ENCODE assay signal across 14 mouse cellular contexts in genomic region chr15:99417692-99418271, GRCm38 (mm10). TPM values are rescaled to one million over a fixed set of nuclear protein-coding genes. Genes with fewer than 3 reads are reported as not detected.
DNase-seq lines count a peak whose midpoint lies in the region; ATAC-seq lines count a peak whose summit lies in the region.
"Had no signal": no experiment of that assay in that cellular context is flagged by ENCODE, and none has a peak within 500 bp of the region (broad histone marks: within the 10 kb centered on the region; RNA-seq: fewer than 3 reads in every experiment).

No protein-coding gene starts in this region.

- no peaks in the 10 kb centered on the region for H3K27me3 ChIP-seq in heart, embryonic 15.5 days
- H3K27me3 ChIP-seq in midbrain, embryonic 11.5 days (ENCODE audit: control insufficient read depth, insufficient read depth, low read length) = no peaks in the 10 kb centered on the region
- no peaks in the 10 kb centered on the region for H3K27me3 ChIP-seq in midbrain, embryonic 16.5 days (ENCODE audit: control insufficient read depth, insufficient read depth, low read depth, low read length)
- H3K27me3 ChIP-seq in embryonic facial prominence, embryonic 10.5 days (replicated peaks; ENCODE audit: low read depth, poor library complexity, severe bottlenecking) = no peaks in the 10 kb centered on the region
- H3K27me3 ChIP-seq in stomach, embryonic 16.5 days (ENCODE audit: control insufficient read depth, insufficient read depth, low read length) = no peaks in the 10 kb centered on the region
- H3K27me3 ChIP-seq: neural tube, embryonic 13.5 days had no signal

- no peak overlapping the region for H3K4me3 ChIP-seq in heart, embryonic 15.5 days
- no peak overlapping the region for H3K4me3 ChIP-seq in midbrain, embryonic 11.5 days (ENCODE audit: low read depth, low read length)
- no peak overlapping the region for H3K4me3 ChIP-seq in midbrain, embryonic 16.5 days (ENCODE audit: low read depth, low read length)
- H3K4me3 ChIP-seq in embryonic facial prominence, embryonic 10.5 days = no peak overlapping the region
- H3K4me3 ChIP-seq in stomach, embryonic 16.5 days (replicated peaks; ENCODE audit: low read length) = no peak overlapping the region
- H3K4me3 ChIP-seq: neural tube, embryonic 13.5 days had no signal

- no peak overlapping the region for H3K4me2 ChIP-seq in heart, embryonic 15.5 days
- H3K4me2 ChIP-seq in midbrain, embryonic 11.5 days = no peak overlapping the region
- no peak overlapping the region for H3K4me2 ChIP-seq in midbrain, embryonic 16.5 days (ENCODE audit: low read length)
- H3K4me2 ChIP-seq in stomach, embryonic 16.5 days (ENCODE audit: low read depth, low read length) = no peak overlapping the region
- H3K4me2 ChIP-seq: neural tube, embryonic 13.5 days had no signal

- peaks cover 7% of the 10 kb centered on the region; the same call in 1 of the 2 replicates for H3K36me3 ChIP-seq in heart, embryonic 15.5 days
- H3K36me3 ChIP-seq in midbrain, embryonic 11.5 days (ENCODE audit: control insufficient read depth, insufficient read depth, low read length) = no peaks in the 10 kb centered on the region; the same call in 1 of the 2 replicates
- peaks cover 8% of the 10 kb centered on the region; the same call in 1 of the 2 replicates for H3K36me3 ChIP-seq in midbrain, embryonic 16.5 days (ENCODE audit: control insufficient read depth, insufficient read depth, low read length)
- peaks cover 16% of the 10 kb centered on the region for H3K36me3 ChIP-seq in embryonic facial prominence, embryonic 10.5 days (replicated peaks)
- no peaks in the 10 kb centered on the region for H3K36me3 ChIP-seq in stomach, embryonic 16.5 days (ENCODE audit: control insufficient read depth, insufficient read depth, low read length)

- peaks cover 32% of the 10 kb centered on the region for H3K4me1 ChIP-seq in heart, embryonic 15.5 days (replicated peaks)
- peaks cover 10% of the 10 kb centered on the region for H3K4me1 ChIP-seq in midbrain, embryonic 11.5 days (ENCODE audit: control insufficient read depth, insufficient read depth, low read length)
- peaks cover 7% of the 10 kb centered on the region for H3K4me1 ChIP-seq in midbrain, embryonic 16.5 days (ENCODE audit: control insufficient read depth, insufficient read depth, low read length)
- H3K4me1 ChIP-seq in embryonic facial prominence, embryonic 10.5 days = peaks cover 43% of the 10 kb centered on the region
- peaks cover 11% of the 10 kb centered on the region for H3K4me1 ChIP-seq in stomach, embryonic 16.5 days (ENCODE audit: control insufficient read depth, insufficient read depth, low read length)

- peak; percentile 15; the same call in 1 of the 2 replicates for ATAC-seq in heart, embryonic 15.5 days (replicated peaks; ENCODE audit: insufficient number of reproducible peaks, insufficient read depth, low FRiP score, low read depth)
- ATAC-seq in midbrain, embryonic 11.5 days (ENCODE audit: low FRiP score) = no peak
- ATAC-seq in midbrain, embryonic 16.5 days = no peak
- no peak for ATAC-seq in stomach, embryonic 16.5 days (ENCODE audit: insufficient read depth, low FRiP score)
- ATAC-seq: hindbrain, embryonic 16.5 days; liver, postnatal 0 days had no signal

- no peak for DNase-seq in heart, postnatal 14 days
- peak; percentile 37 for DNase-seq in midbrain, embryonic 11.5 days (ENCODE audit: low spot score, missing footprints)
- peak; percentile 32 for DNase-seq in embryonic facial prominence, embryonic 10.5 days (ENCODE audit: low spot score)
- DNase-seq in adrenal gland, postnatal 10 days = no peak
- no peak for DNase-seq in layer of hippocampus, adult 11-12 months (ENCODE audit: low spot score)
- DNase-seq: cerebellum, adult 11 months; gastrocnemius, postnatal 14 days; liver, postnatal 0 days; midbrain, embryonic 14.5 days had no signal

- H3K9me3 ChIP-seq in heart, embryonic 15.5 days (replicated peaks) = no peaks in the 10 kb centered on the region
- no peaks in the 10 kb centered on the region for H3K9me3 ChIP-seq in midbrain, embryonic 11.5 days (ENCODE audit: control insufficient read depth, low read length)
- H3K9me3 ChIP-seq in midbrain, embryonic 16.5 days (replicated peaks; ENCODE audit: control insufficient read depth, low read length, poor library complexity, severe bottlenecking) = no peaks in the 10 kb centered on the region
- H3K9me3 ChIP-seq in embryonic facial prominence, embryonic 10.5 days = no peaks in the 10 kb centered on the region
- H3K9me3 ChIP-seq in stomach, embryonic 16.5 days (replicated peaks; ENCODE audit: control insufficient read depth, low read length) = no peaks in the 10 kb centered on the region
- H3K9me3 ChIP-seq: neural tube, embryonic 13.5 days had no signal

- intact Hi-C loops in heart, postnatal 14 days (cut with DNase I) = loop anchor here (10.0 kb wide), 2 partner anchors 177 to 247 kb away; partner anchors contain the start of gene Aqp5

- WGBS in heart, embryonic 15.5 days = 17% methylated on average over 17 of the region's 17 CpGs
- 50% methylated on average over 17 of the region's 17 CpGs for WGBS in midbrain, embryonic 11.5 days
- 43% methylated on average over 17 of the region's 17 CpGs for WGBS in midbrain, embryonic 16.5 days
- 46% methylated on average over 17 of the region's 17 CpGs for WGBS in embryonic facial prominence, embryonic 10.5 days
- WGBS in stomach, embryonic 16.5 days = 24% methylated on average over 17 of the region's 17 CpGs

- H3K27ac ChIP-seq in heart, embryonic 15.5 days = peak overlapping the region; percentile 54
- no peak overlapping the region for H3K27ac ChIP-seq in midbrain, embryonic 11.5 days (ENCODE audit: low read depth, low read length)
- no peak overlapping the region for H3K27ac ChIP-seq in midbrain, embryonic 16.5 days (ENCODE audit: low read length)
- peak overlapping the region; percentile 54 for H3K27ac ChIP-seq in embryonic facial prominence, embryonic 10.5 days (replicated peaks)
- peak overlapping the region; percentile 13; the same call in 1 of the 2 replicates for H3K27ac ChIP-seq in stomach, embryonic 16.5 days (ENCODE audit: low read length)
- H3K27ac ChIP-seq: neural tube, embryonic 13.5 days had no signal

- no peak overlapping the region for H3K9ac ChIP-seq in heart, embryonic 15.5 days
- no peak overlapping the region for H3K9ac ChIP-seq in midbrain, embryonic 11.5 days (ENCODE audit: low read length)
- H3K9ac ChIP-seq in midbrain, embryonic 16.5 days (ENCODE audit: low read depth, low read length) = no peak overlapping the region
- no peak overlapping the region; the same call in 1 of the 2 replicates for H3K9ac ChIP-seq in stomach, embryonic 16.5 days (ENCODE audit: low read length)
- H3K9ac ChIP-seq: liver, postnatal 0 days had no signal

RNA-seq across cellular contexts. Expression of gene Tmbim6, which starts 25.1 kb away (rescaled TPM):
- 221 and 295 TPM in 2 replicates for polyA plus RNA-seq in heart, embryonic 15.5 days (2015; fragmentation: Nextera tagmentation; extraction: Ambion mirVana)
- total RNA-seq in heart, postnatal 14 days (2021) = 100 to 1,000 TPM; 216 to 219 TPM
- polyA plus RNA-seq in midbrain, embryonic 11.5 days (2014; fragmentation: Nextera tagmentation; extraction: Ambion mirVana) = 228 and 248 TPM in 2 replicates
- 279 and 310 TPM in 2 replicates for polyA plus RNA-seq in midbrain, embryonic 16.5 days (2015; fragmentation: Nextera tagmentation; extraction: Ambion mirVana)
- polyA plus RNA-seq in embryonic facial prominence, embryonic 10.5 days (2016; fragmentation: Nextera tagmentation; extraction: Ambion mirVana) = 262 and 273 TPM in 2 replicates
- polyA plus RNA-seq in stomach, embryonic 16.5 days (2015; fragmentation: Nextera tagmentation; extraction: Ambion mirVana) = 438 and 480 TPM in 2 replicates
- total RNA-seq in adrenal gland, postnatal 10 days (2021) = 100 to 1,000 TPM; 581 to 642 TPM

RNA-seq across cellular contexts. Expression of gene Nckap5l, which starts 39.8 kb away (rescaled TPM):
- polyA plus RNA-seq in heart, embryonic 15.5 days (2015; fragmentation: Nextera tagmentation; extraction: Ambion mirVana) = 6.8 and 8.0 TPM in 2 replicates
- 10 to 100 TPM; 11.2 to 13.6 TPM for total RNA-seq in heart, postnatal 14 days (2021)
- polyA plus RNA-seq in midbrain, embryonic 11.5 days (2014; fragmentation: Nextera tagmentation; extraction: Ambion mirVana) = 8.0 and 9.4 TPM in 2 replicates
- 16.2 and 17.1 TPM in 2 replicates for polyA plus RNA-seq in midbrain, embryonic 16.5 days (2015; fragmentation: Nextera tagmentation; extraction: Ambion mirVana)
- polyA plus RNA-seq in embryonic facial prominence, embryonic 10.5 days (2016; fragmentation: Nextera tagmentation; extraction: Ambion mirVana) = 14.1 and 15.1 TPM in 2 replicates
- polyA plus RNA-seq in stomach, embryonic 16.5 days (2015; fragmentation: Nextera tagmentation; extraction: Ambion mirVana) = 3.7 and 4.6 TPM in 2 replicates
- 10 to 100 TPM; 19.8 to 34.0 TPM for total RNA-seq in adrenal gland, postnatal 10 days (2021)

RNA-seq across cellular contexts. Expression of gene Fmnl3, which starts 47.5 kb away (rescaled TPM):
- 14.0 and 17.8 TPM in 2 replicates for polyA plus RNA-seq in heart, embryonic 15.5 days (2015; fragmentation: Nextera tagmentation; extraction: Ambion mirVana)
- 10 to 100 TPM; 29.4 to 29.7 TPM for total RNA-seq in heart, postnatal 14 days (2021)
- polyA plus RNA-seq in midbrain, embryonic 11.5 days (2014; fragmentation: Nextera tagmentation; extraction: Ambion mirVana) = 8.6 and 8.9 TPM in 2 replicates
- polyA plus RNA-seq in midbrain, embryonic 16.5 days (2015; fragmentation: Nextera tagmentation; extraction: Ambion mirVana) = 7.9 and 8.0 TPM in 2 replicates
- polyA plus RNA-seq in embryonic facial prominence, embryonic 10.5 days (2016; fragmentation: Nextera tagmentation; extraction: Ambion mirVana) = 24.4 and 25.6 TPM in 2 replicates
- polyA plus RNA-seq in stomach, embryonic 16.5 days (2015; fragmentation: Nextera tagmentation; extraction: Ambion mirVana) = 14.2 and 16.6 TPM in 2 replicates
- total RNA-seq in adrenal gland, postnatal 10 days (2021) = 10 to 100 TPM; 27.6 to 31.7 TPM

RNA-seq across cellular contexts. Expression of gene Bcdin3d, which starts 56.7 kb away (rescaled TPM):
- polyA plus RNA-seq in heart, embryonic 15.5 days (2015; fragmentation: Nextera tagmentation; extraction: Ambion mirVana) = 10.8 and 11.7 TPM in 2 replicates
- 1 to 10 TPM; 3.9 to 4.9 TPM for total RNA-seq in heart, postnatal 14 days (2021)
- 19.5 and 19.7 TPM in 2 replicates for polyA plus RNA-seq in midbrain, embryonic 11.5 days (2014; fragmentation: Nextera tagmentation; extraction: Ambion mirVana)
- 19.0 and 21.6 TPM in 2 replicates for polyA plus RNA-seq in midbrain, embryonic 16.5 days (2015; fragmentation: Nextera tagmentation; extraction: Ambion mirVana)
- 16.0 and 16.7 TPM in 2 replicates for polyA plus RNA-seq in embryonic facial prominence, embryonic 10.5 days (2016; fragmentation: Nextera tagmentation; extraction: Ambion mirVana)
- polyA plus RNA-seq in stomach, embryonic 16.5 days (2015; fragmentation: Nextera tagmentation; extraction: Ambion mirVana) = 11.6 and 12.9 TPM in 2 replicates
- 1 to 10 TPM; 6.0 to 6.5 TPM for total RNA-seq in adrenal gland, postnatal 10 days (2021)

Comparison
In these comparisons a context has a peak if more than half of its experiments do, and no peak if none do; other contexts are left out.
1. H3K27ac ChIP-seq: peak in heart, embryonic 15.5 days (single experiment), embryonic facial prominence, embryonic 10.5 days (single experiment) and stomach, embryonic 16.5 days (single experiment); none in midbrain, embryonic 11.5 days (single experiment) and midbrain, embryonic 16.5 days (single experiment).
2. DNase-seq: peak in midbrain, embryonic 11.5 days (single experiment) and embryonic facial prominence, embryonic 10.5 days (single experiment); none in heart, postnatal 14 days (0 of 2), adrenal gland, postnatal 10 days (single experiment) and layer of hippocampus, adult 11-12 months (single experiment).